Mouse (Mus musculus): ENCODE measurements around the gene Lmbr1l.

- TF ChIP-seq CTCF (conservative IDR thresholded peaks at IDR 0.05; ENCODE audit: insufficient read depth, insufficient read length, low read depth, low read length) (no peak), POLR2A (IDR thresholded peaks at IDR 0.05; ENCODE audit: low read depth, low read length) (no peak)
These were observed 15.8 kb upstream of the Lmbr1l start for GRCm38 (mm10) chr15:98933833-98934216.

Data from kidney, adult 2 months (tissue).